Mouse (Mus musculus): ENCODE data around the gene Gnmt.

The Gnmt gene

GRCm38 (mm10) chr17:46741305-46741704, 12.3 kb upstream of the Gnmt start:
- DNase-seq: no peak

- DNase-seq: peak; percentile 47
Observed at GRCm38 (mm10) chr17:46736160-46736559, 7.2 kb upstream of the Gnmt start.

GRCm38 (mm10) chr17:46735287-46735686, 6.3 kb upstream of the Gnmt start:
- DNase-seq: no peak

- DNase-seq: no peak
Observed at GRCm38 (mm10) chr17:46734055-46734454, 5.1 kb upstream of the Gnmt start.

- DNase-seq: no peak
Observed at GRCm38 (mm10) chr17:46728496-46728895, 472 bp downstream of the Gnmt start.

- peak; percentile 51 for DNase-seq
Observed at GRCm38 (mm10) chr17:46728021-46728420, 947 bp downstream of the Gnmt start.

- DNase-seq: no peak
Observed at GRCm38 (mm10) chr17:46727271-46727670, 1.7 kb downstream of the Gnmt start.

GRCm38 (mm10) chr17:46725731-46726645, 3.0 kb downstream of the Gnmt start:
- no peak for DNase-seq

GRCm38 (mm10) chr17:46725273-46725672, 3.7 kb downstream of the Gnmt start:
- DNase-seq: no peak

GRCm38 (mm10) chr17:46724477-46725084, 4.4 kb downstream of the Gnmt start:
- DNase-seq: no peak

- no peak for DNase-seq
Observed at GRCm38 (mm10) chr17:46721077-46721476, 7.9 kb downstream of the Gnmt start.

GRCm38 (mm10) chr17:46714756-46715481, 14.0 kb downstream of the Gnmt start:
- DNase-seq: peak; percentile 29

- DNase-seq: no peak
Observed at GRCm38 (mm10) chr17:46713849-46714248, 15.1 kb downstream of the Gnmt start.

- no peak for DNase-seq
Observed at GRCm38 (mm10) chr17:46712442-46712841, 16.5 kb downstream of the Gnmt start.

- peak; percentile 61 for DNase-seq
Observed at GRCm38 (mm10) chr17:46711612-46712271, 17.2 kb downstream of the Gnmt start.

GRCm38 (mm10) chr17:46710959-46711597, 17.9 kb downstream of the Gnmt start, which contains the start of gene Pex6:
TSS of gene Pex6 (plus strand) at chr17:46711463.
- peak; percentile 95 for DNase-seq

- DNase-seq: peak; percentile 17
Observed at GRCm38 (mm10) chr17:46706375-46707089, 22.4 kb downstream of the Gnmt start.

- peak; percentile 96 for DNase-seq
Observed at GRCm38 (mm10) chr17:46704887-46705835, 23.8 kb downstream of the Gnmt start, which contains the start of gene Ppp2r5d. TSS of gene Ppp2r5d (minus strand) at chr17:46705111.

- DNase-seq: no peak
Observed at GRCm38 (mm10) chr17:46703971-46704886, 24.7 kb downstream of the Gnmt start.

All from lung, postnatal 14 days (tissue).